12 mouse cellular contexts compared by ENCODE assay signal in the genomic region with DNA sequence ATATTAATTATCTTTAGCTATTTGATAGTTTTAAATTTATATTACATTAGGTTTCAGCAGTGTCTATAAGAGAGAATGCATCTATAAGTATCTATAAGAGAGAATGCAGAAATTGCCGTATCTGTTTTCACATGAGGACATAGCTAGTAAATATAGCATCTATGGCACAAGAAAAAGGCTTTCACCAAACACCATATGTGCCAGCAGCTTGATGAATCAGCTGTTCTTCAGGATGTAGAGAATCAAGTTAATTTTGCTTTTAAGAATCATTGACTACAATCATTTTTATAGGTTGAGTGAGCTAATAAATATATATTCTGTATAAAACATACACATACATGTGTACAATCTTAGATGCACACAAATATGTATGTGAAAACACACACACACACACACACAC.
"Had no signal": no experiment of that assay in that cellular context is flagged by ENCODE, and none has a peak within 500 bp of the region (broad histone marks: within the 10 kb centered on the region; RNA-seq: fewer than 3 reads in every experiment).

No protein-coding gene starts in this region.

- DNase-seq: kidney, adult 18-20 months; kidney, adult 9 months; kidney, postnatal 14 days; kidney, postnatal 4 days; liver; lung, adult 18-20 months; lung, postnatal 10 days; lung, postnatal 36 days; right cerebral cortex, postnatal 4 days; thymus, adult 18-20 months; thymus, postnatal 14 days; thymus, postnatal 4 days had no signal
